Mouse (Mus musculus): Measurements from ENCODE around the gene Gm10228. TPM values are rescaled to one million over a fixed set of nuclear protein-coding genes. Genes with fewer than 3 reads are reported as not detected.

The Gm10228 gene
- polyA plus RNA-seq (2017; shearing (Covaris generic)) = not detected

DNA sequence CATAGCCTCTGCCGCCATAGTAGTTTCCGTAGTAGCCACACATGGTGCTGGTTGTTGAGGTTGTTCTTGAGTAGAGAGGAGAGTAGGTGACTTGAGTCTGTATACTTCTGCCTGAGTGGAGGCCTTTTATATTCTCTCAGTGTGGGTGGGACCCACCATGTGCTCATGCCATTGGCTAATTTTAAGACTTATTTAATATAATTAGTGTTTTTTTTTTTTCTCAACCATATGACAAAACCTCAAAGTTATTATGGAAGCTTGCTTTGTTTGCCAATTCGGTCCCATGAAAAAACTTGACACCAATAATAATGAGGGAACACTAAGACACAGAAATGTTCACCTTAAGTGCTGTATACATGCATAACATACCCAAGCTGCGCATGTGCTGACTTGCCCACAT lies at the start of gene Gm10228:
Gene Gm10228 (minus strand): TSS at position 101 of the 400 bp plus-strand sequence.

DNA sequence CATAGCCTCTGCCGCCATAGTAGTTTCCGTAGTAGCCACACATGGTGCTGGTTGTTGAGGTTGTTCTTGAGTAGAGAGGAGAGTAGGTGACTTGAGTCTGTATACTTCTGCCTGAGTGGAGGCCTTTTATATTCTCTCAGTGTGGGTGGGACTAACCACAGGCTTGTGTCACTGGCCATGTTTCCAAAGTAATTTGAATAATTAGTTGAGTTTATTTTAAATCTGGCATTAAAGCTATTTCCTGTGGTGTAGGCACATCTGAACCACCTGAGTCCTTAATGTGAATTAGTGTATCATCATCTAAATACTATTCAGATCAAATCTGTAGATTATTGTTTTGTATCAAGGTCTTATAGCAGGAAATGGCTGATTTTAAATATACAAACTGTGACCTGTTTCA lies 22.6 kb upstream of the Gm10228 start, which contains the start of gene 1110025L11Rik:
Gene 1110025L11Rik (minus strand): TSS at position 101 of the 400 bp plus-strand sequence.

DNA sequence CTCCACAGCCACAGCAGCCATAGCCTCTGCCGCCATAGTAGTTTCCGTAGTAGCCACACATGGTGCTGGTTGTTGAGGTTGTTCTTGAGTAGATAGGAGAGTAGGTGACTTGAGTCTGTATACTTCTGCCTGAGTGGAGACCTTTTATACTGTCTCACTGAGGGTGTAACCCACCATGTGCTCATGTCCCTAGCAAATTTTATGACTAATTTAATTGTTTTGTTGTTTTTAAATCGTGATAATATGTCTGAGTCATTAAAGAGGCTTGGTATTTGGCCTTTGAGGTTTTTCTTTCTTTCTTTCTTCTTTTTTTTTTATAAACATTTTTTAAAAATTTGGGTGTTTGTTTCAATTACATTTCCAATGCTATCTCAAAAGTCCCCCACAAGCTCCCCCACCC lies 6.5 kb upstream of the Gm10228 start, which contains the start of gene Krtap6-5:
Gene Krtap6-5 (minus strand): TSS at position 101 of the 400 bp plus-strand sequence.

DNA sequence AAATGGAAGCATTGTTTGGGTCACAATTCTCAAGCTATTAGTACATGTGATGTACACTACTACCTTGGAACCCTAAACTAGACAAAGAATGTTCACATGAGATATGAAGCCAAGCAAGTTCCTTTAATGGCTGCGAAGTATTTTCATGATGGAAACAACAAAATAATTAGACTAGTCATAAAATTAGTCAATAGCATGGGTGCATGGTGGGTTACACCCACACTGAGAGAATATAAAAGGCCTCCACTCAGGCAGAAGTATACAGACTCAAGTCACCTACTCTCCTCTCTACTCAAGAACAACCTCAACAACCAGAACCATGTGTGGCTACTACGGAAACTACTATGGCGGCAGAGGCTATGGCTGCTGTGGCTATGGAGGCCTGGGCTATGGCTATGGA lies 9.9 kb downstream of the Gm10228 start, which contains the start of gene Krtap6-1:
Gene Krtap6-1 (plus strand): TSS at position 301 of the 400 bp plus-strand sequence.

GRCm38 (mm10) chr16:89014984-89015383 lies 26.3 kb downstream of the Gm10228 start, which contains the start of gene Gm10229:
Gene Gm10229 (plus strand): TSS chr16:89015284.

GRCm38 (mm10) chr16:89010659-89011058 lies 30.6 kb downstream of the Gm10228 start, which contains the start of gene Krtap22-2:
Gene Krtap22-2 (minus strand): TSS chr16:89010759.

Other genes with a start within 250 kb of the Gm10228 start
- gene Gm20741, start 229.3 kb downstream of the Gm10228 start, polyA plus RNA-seq (2017; shearing (Covaris generic)) = not detected
- not detected for gene Krtap15, start 221.3 kb downstream of the Gm10228 start, polyA plus RNA-seq (2017; shearing (Covaris generic))
- gene Krtap14, start 215.3 kb downstream of the Gm10228 start, polyA plus RNA-seq (2017; shearing (Covaris generic)) = not detected
- not detected for gene Krtap19-1, start 172.1 kb downstream of the Gm10228 start, polyA plus RNA-seq (2017; shearing (Covaris generic))
- gene Krtap19-2, start 167.2 kb downstream of the Gm10228 start, polyA plus RNA-seq (2017; shearing (Covaris generic)) = not detected
- not detected for gene Krtap19-3, start 163.4 kb downstream of the Gm10228 start, polyA plus RNA-seq (2017; shearing (Covaris generic))
- not detected for gene Krtap19-4, start 156.4 kb downstream of the Gm10228 start, polyA plus RNA-seq (2017; shearing (Covaris generic))
- gene Krtap19-5, start 145.0 kb downstream of the Gm10228 start, polyA plus RNA-seq (2017; shearing (Covaris generic)) = not detected
- not detected for gene Krtap19-9b, start 109.2 kb downstream of the Gm10228 start, polyA plus RNA-seq (2017; shearing (Covaris generic))
- gene Krtap16-3, start 78.6 kb downstream of the Gm10228 start, polyA plus RNA-seq (2017; shearing (Covaris generic)) = not detected
- gene Krtap22-2, start 30.7 kb downstream of the Gm10228 start, polyA plus RNA-seq (2017; shearing (Covaris generic)) = not detected
- gene Gm10229, start 26.2 kb downstream of the Gm10228 start, polyA plus RNA-seq (2017; shearing (Covaris generic)) = not detected
- not detected for gene Krtap6-1, start 9.8 kb downstream of the Gm10228 start, polyA plus RNA-seq (2017; shearing (Covaris generic))
- gene Krtap6-5, start 6.4 kb upstream of the Gm10228 start, polyA plus RNA-seq (2017; shearing (Covaris generic)) = not detected
- not detected for gene 1110025L11Rik, start 22.5 kb upstream of the Gm10228 start, polyA plus RNA-seq (2017; shearing (Covaris generic))
- not detected for gene Krtap6-3, start 42.5 kb upstream of the Gm10228 start, polyA plus RNA-seq (2017; shearing (Covaris generic))
- not detected for gene Gm6358, start 99.4 kb upstream of the Gm10228 start, polyA plus RNA-seq (2017; shearing (Covaris generic))
- not detected for gene Gm10061, start 109.6 kb upstream of the Gm10228 start, polyA plus RNA-seq (2017; shearing (Covaris generic))
- gene Gm9789, start 116.5 kb upstream of the Gm10228 start, polyA plus RNA-seq (2017; shearing (Covaris generic)) = not detected
- not detected for gene Gm7735, start 128.0 kb upstream of the Gm10228 start, polyA plus RNA-seq (2017; shearing (Covaris generic))
- gene 1110057P08Rik, start 133.3 kb upstream of the Gm10228 start, polyA plus RNA-seq (2017; shearing (Covaris generic)) = not detected
- not detected for gene Krtap20-2, start 164.4 kb upstream of the Gm10228 start, polyA plus RNA-seq (2017; shearing (Covaris generic))